Mouse (Mus musculus): ENCODE results near the gene Sfxn3.

Sfxn3 gene

GRCm38 (mm10) chr19:45075323-45076035 lies 28.2 kb downstream of the Sfxn3 start:
- DNase-seq (ENCODE audit: low read depth, low spot score) = no peak

GRCm38 (mm10) chr19:45076036-45076575 lies 28.8 kb downstream of the Sfxn3 start:
- DNase-seq (ENCODE audit: low read depth, low spot score) = no peak

- DNase-seq (ENCODE audit: low read depth, low spot score) = no peak
These were observed 29.5 kb downstream of the Sfxn3 start for GRCm38 (mm10) chr19:45076586-45077510.

- DNase-seq (ENCODE audit: low read depth, low spot score) = no peak
These were observed 30.7 kb downstream of the Sfxn3 start for GRCm38 (mm10) chr19:45077742-45078645.

- DNase-seq (ENCODE audit: low read depth, low spot score) = no peak
These were observed 31.9 kb downstream of the Sfxn3 start for GRCm38 (mm10) chr19:45078971-45079764.

- DNase-seq (ENCODE audit: low read depth, low spot score) = no peak
These were observed 32.6 kb downstream of the Sfxn3 start for GRCm38 (mm10) chr19:45079769-45080515.

GRCm38 (mm10) chr19:45080711-45081110 lies 33.4 kb downstream of the Sfxn3 start:
- no peak for DNase-seq (ENCODE audit: low read depth, low spot score)

- no peak for DNase-seq (ENCODE audit: low read depth, low spot score)
These were observed 34.0 kb downstream of the Sfxn3 start for GRCm38 (mm10) chr19:45081279-45081678.

GRCm38 (mm10) chr19:45081841-45082550 lies 34.7 kb downstream of the Sfxn3 start:
- no peak for DNase-seq (ENCODE audit: low read depth, low spot score)

GRCm38 (mm10) chr19:45097868-45098267 lies 50.6 kb downstream of the Sfxn3 start:
- DNase-seq (ENCODE audit: low read depth, low spot score) = no peak

- no peak for DNase-seq (ENCODE audit: low read depth, low spot score)
These were observed 53.4 kb downstream of the Sfxn3 start for GRCm38 (mm10) chr19:45100486-45101270.

GRCm38 (mm10) chr19:45105591-45105990 lies 58.3 kb downstream of the Sfxn3 start:
- no peak for DNase-seq (ENCODE audit: low read depth, low spot score)
